Mouse (Mus musculus) olfactory bulb, adult 2 months (tissue): ENCODE results near the gene Smc6. TPM values are rescaled to one million over a fixed set of nuclear protein-coding genes. Genes with fewer than 3 reads are reported as not detected.
A peak's percentile ranks its signal among the peaks of the same experiment; 100 is the strongest.

Source experiments
- H3K27ac ChIP-seq: fragments of 200-500 bp; 2 replicates; pipeline ENCODE4 v1.5.1; 2012; ENCODE audit warnings: low read depth, low read length; ENCODE audit not compliant: insufficient read depth
- H3K4me1 ChIP-seq: fragments of 200-500 bp; 2 replicates; pipeline ENCODE4 v1.6.1; 2012; ENCODE audit warnings: low read length; ENCODE audit not compliant: control insufficient read depth, insufficient read depth
- H3K4me3 ChIP-seq: fragments of 200-500 bp; 2 replicates; pipeline ENCODE4 v1.5.1; 2012; ENCODE audit warnings: mild to moderate bottlenecking, low read depth, low read length, moderate library complexity; ENCODE audit not compliant: insufficient read depth
- CTCF ChIP-seq: fragments of 200-500 bp; IDR thresholded peaks from 2 replicates; pipeline ENCODE4 v1.5.1; 2012; ENCODE audit warnings: low read depth, mild to moderate bottlenecking, low read length, moderate library complexity; ENCODE audit not compliant: insufficient read depth
- POLR2A ChIP-seq: fragments of 200-500 bp; IDR thresholded peaks from 2 replicates; pipeline ENCODE4 v1.6.1; 2012; ENCODE audit warnings: mild to moderate bottlenecking, low read depth, low read length, moderate library complexity; ENCODE audit not compliant: insufficient read depth
- WGBS: fragments of 180-500 bp; shearing (Covaris S2); methylation state at CpG from one replicate; pipeline ENCODE4 v1.1.7; 2018; 5-methylcytosine and 5-hydroxymethylcytosine counted together
- polyA plus RNA-seq: library from polyadenylated mRNA; stranded (reverse); fragments of >200 nt; gene quantifications from 2 replicates; pipeline ENCODE4 v1.2.4, GENCODE M21; 2012; ENCODE audit warnings: low replicate concordance; ENCODE audit not compliant: missing spikeins, insufficient read depth, insufficient read length

Gene Smc6
- not detected in 2 replicates for polyA plus RNA-seq

- Histone ChIP-seq H3K4me1 (peaks cover 3% of the 10 kb centered on the region), H3K4me3 (peak within 1 kb of the TSS; percentile 98), H3K27ac (peak within 1 kb of the TSS; percentile 78; the same call in 1 of the 2 replicates)
- no peak for TF ChIP-seq CTCF
- peak; percentile 50; the same call in 1 of the 2 replicates for TF ChIP-seq POLR2A
- under 1% methylated on average over 83 of the region's 83 CpGs for WGBS
Measured at GRCm38 (mm10) chr12:11265382-11266281, at the start of gene Smc6, which contains the start of gene Gen1. Gene Smc6 (plus strand): TSS chr12:11265886. Gene Gen1 (minus strand): TSS chr12:11265801.

DNA sequence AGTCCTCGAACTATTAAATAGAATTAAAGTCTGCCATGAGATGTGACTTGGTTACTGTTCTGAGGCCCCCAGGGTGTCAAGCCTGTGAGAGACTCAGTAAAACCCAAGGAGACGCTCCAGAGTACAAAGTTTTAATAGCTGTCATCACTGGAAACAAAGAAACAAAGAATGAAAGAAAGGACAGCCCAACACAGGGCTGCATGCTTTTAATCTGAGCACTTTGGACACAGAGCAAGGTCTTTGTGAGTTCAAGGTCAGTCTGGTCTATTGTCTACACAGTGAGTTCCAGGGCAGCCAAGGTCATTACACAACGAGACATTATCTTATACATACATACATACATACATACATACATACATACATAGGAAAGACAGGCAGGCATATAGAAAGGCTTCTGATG, 49.2 kb upstream of the Smc6 start:
- no peak overlapping the region for H3K27ac ChIP-seq
- no peak overlapping the region for H3K4me3 ChIP-seq
- 83% methylated on average over 3 of the region's 3 CpGs for WGBS
- no peaks in the 10 kb centered on the region for H3K4me1 ChIP-seq
- no peak for TF ChIP-seq CTCF
- TF ChIP-seq POLR2A = no peak

GRCm38 (mm10) chr12:11217726-11218250, 47.9 kb upstream of the Smc6 start:
- WGBS = 88% methylated on average over 7 of the region's 7 CpGs
- H3K4me1 ChIP-seq = no peaks in the 10 kb centered on the region
- TF ChIP-seq POLR2A = no peak
- no peak for TF ChIP-seq CTCF

GRCm38 (mm10) chr12:11221524-11222330, 44.0 kb upstream of the Smc6 start:
- H3K27ac ChIP-seq = no peak overlapping the region
- 58% methylated on average over 20 of the region's 20 CpGs for WGBS
- H3K4me3 ChIP-seq = no peak overlapping the region
- H3K4me1 ChIP-seq = no peaks in the 10 kb centered on the region
- TF ChIP-seq CTCF = no peak
- TF ChIP-seq POLR2A = no peak

More at GRCm38 (mm10) chr12:11217726-11218250, 47.9 kb upstream of the Smc6 start:
- no peak overlapping the region for H3K4me3 ChIP-seq
- no peak overlapping the region for H3K27ac ChIP-seq

DNA sequence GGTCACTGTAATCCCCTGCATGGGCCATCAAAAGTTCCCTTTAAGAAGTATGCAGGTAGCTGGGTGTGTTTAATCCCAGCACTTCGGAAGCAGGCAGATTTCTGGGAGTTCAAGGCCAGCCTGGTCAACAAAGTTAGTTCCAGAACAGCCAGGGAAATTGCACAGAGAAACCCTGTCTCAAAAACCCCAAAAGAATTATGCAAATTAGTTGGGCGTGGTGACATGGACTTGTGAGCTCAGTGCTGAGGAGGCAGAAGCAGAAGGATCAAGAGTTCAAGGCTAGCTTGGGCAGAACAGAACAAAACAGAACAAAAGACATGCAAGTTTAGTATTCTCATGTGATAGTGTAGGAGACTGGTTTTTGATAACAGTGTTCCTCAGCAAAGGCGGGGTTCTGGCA, 43.1 kb upstream of the Smc6 start:
- 77% methylated on average over 3 of the region's 3 CpGs for WGBS
- H3K27ac ChIP-seq = no peak overlapping the region
- TF ChIP-seq CTCF (no peak), POLR2A (no peak)

GRCm38 (mm10) chr12:11223090-11223489, 42.6 kb upstream of the Smc6 start:
- no peaks in the 10 kb centered on the region for H3K4me1 ChIP-seq
- WGBS = 95% methylated on average over 10 of the region's 10 CpGs
- no peak overlapping the region for H3K4me3 ChIP-seq
- TF ChIP-seq POLR2A (no peak), CTCF (no peak)
- no peak overlapping the region for H3K27ac ChIP-seq

More for the DNA sequence above, 43.1 kb upstream of the Smc6 start:
- H3K4me1 ChIP-seq = no peaks in the 10 kb centered on the region
- H3K4me3 ChIP-seq = no peak overlapping the region

DNA sequence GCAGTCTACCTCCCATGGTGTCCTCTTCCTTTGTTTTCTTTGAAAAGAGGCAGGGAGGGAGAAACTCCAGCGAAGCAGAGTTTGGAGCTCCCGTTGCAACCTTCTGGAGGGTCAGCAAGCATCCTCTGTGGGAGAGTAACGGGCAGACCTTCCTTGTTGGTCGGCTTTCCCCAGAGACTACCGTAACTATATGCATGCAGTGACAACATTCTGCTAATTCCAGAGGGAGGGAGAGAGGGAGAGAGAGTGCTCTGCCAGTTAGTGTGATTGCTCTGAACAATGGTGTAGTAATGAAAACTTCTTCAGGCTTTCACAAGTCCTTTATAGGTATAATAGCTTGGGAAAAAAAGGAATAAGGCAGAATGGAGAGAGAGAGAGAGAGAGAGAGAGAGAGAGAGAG, 41.0 kb upstream of the Smc6 start:
- Histone ChIP-seq H3K4me3 (no peak overlapping the region), H3K4me1 (no peaks in the 10 kb centered on the region), H3K27ac (no peak overlapping the region)
- 19% methylated on average over 5 of the region's 5 CpGs for WGBS
- TF ChIP-seq POLR2A (no peak), CTCF (no peak)

- Histone ChIP-seq H3K4me3 (no peak overlapping the region), H3K27ac (no peak overlapping the region), H3K4me1 (no peaks in the 10 kb centered on the region)
- WGBS = 79% methylated on average over 1 of the region's 1 CpGs
- TF ChIP-seq POLR2A = no peak
- TF ChIP-seq CTCF = no peak
Measured at GRCm38 (mm10) chr12:11226123-11226522, 39.6 kb upstream of the Smc6 start.
